Mouse (Mus musculus): ENCODE measurements around the gene Ranbp3.

GRCm38 (mm10) chr17:56627530-56628277, 45.4 kb upstream of the Ranbp3 start, which contains the start of gene Catsperd:
- TF ChIP-seq CTCF (conservative IDR thresholded peaks at IDR 0.05; ENCODE audit: low read length) = no peak
- no peak for TF ChIP-seq POU5F1 (IDR thresholded peaks at IDR 0.05; ENCODE audit: borderline replicate concordance, low read length)
- TF ChIP-seq NANOG (IDR thresholded peaks at IDR 0.05; ENCODE audit: borderline replicate concordance, low read length) = no peak
